Mouse (Mus musculus) lung, postnatal 4 days (tissue): ENCODE data around the gene Apob.

Experiments used
- DNase-seq, 2 experiments: peaks; one replicate each; pipeline ENCODE4 v3.0.0; 2021

The Apob gene

GRCm38 (mm10) chr12:8042626-8043394 is 65.4 kb downstream of the Apob start:
- no peak for DNase-seq

GRCm38 (mm10) chr12:8047046-8047445 is 69.6 kb downstream of the Apob start:
- DNase-seq = no peak

- no peak for DNase-seq
These were observed 70.4 kb downstream of the Apob start for GRCm38 (mm10) chr12:8047789-8048309.

- no peak for DNase-seq
These were observed 78.7 kb downstream of the Apob start for GRCm38 (mm10) chr12:8056001-8056640.

- DNase-seq = peak; percentile 40 to 67
These were observed 82.1 kb downstream of the Apob start for GRCm38 (mm10) chr12:8059576-8059975.

GRCm38 (mm10) chr12:8063363-8064065 is 86.1 kb downstream of the Apob start:
- no peak for DNase-seq
